Mouse (Mus musculus): ENCODE data around the gene Gm21746. TPM values are rescaled to one million over a fixed set of nuclear protein-coding genes. Genes with fewer than 3 reads are reported as not detected.
"Not testable (repeated sequence)": the region's sequence is repeated elsewhere in the genome, so short reads cannot be mapped to it uniquely, and the experiment has no call there.

The Gm21746 gene
- not detected in 2 replicates for total RNA-seq (2021)
- long read RNA-seq, experiment 1: 0 reads
- long read RNA-seq, experiment 2: 0 reads

- not testable (repeated sequence) for DNase-seq
These were observed at the start of gene Gm21746 for GRCm38 (mm10) chrY:6237895-6238294. Gm21746 (minus strand) TSS chrY:6237995.

GRCm38 (mm10) chrY:6266798-6267197, 29.0 kb upstream of the Gm21746 start, which contains the start of gene Gm20873:
Gm20873 (plus strand) TSS chrY:6267098.
- DNase-seq: not testable (repeated sequence)

Other genes starting within 250 kb of the Gm21746 start
- gene Gm20873, start 29.1 kb upstream of the Gm21746 start, total RNA-seq (2021): not detected in 2 replicates

All from adrenal gland, postnatal 14 days (tissue).